Mouse (Mus musculus) MEL (cell line): ENCODE measurements at regions not wholly inside any gene's neighbourhood (a gene's known extent, or its start where the extent isn't known, plus 50 kb on each side); places are given as distances from the start of the nearest gene placed in this dataset.

Experiments used
- DNase-seq: peaks from one replicate; pipeline ENCODE4 v3.0.0; 2011; ENCODE audit warnings: low read depth, low spot score
- H3K27ac ChIP-seq: 2 replicates; pipeline ENCODE4 v1.5.1; 2012; ENCODE audit warnings: low read depth, mild to moderate bottlenecking, control low read depth, low read length, moderate library complexity; ENCODE audit not compliant: control insufficient read depth
- H3K27me3 ChIP-seq, 2 experiments: fragments of 150-350 bp in 1 of 2; sonication (generic) in 1 of 2; 2 replicates each; pipeline ENCODE4 v1.6.1; 2012; ENCODE audit warnings: low read length in 2 of 2, mild to moderate bottlenecking in 2 of 2, improper control_type of control experiment in 1 of 2, moderate library complexity in 1 of 2; ENCODE audit not compliant: insufficient read depth in 2 of 2, control insufficient read depth in 1 of 2
- H3K36me3 ChIP-seq, 2 experiments: 2 replicates each; pipeline ENCODE4 v1.6.1; 2012 to 2014; ENCODE audit warnings: low read length in 2 of 2, improper control_type of control experiment in 1 of 2, inconsistent platforms in 1 of 2, mild to moderate bottlenecking in 1 of 2; ENCODE audit not compliant: insufficient read depth in 2 of 2, control insufficient read depth in 1 of 2
- H3K4me1 ChIP-seq, 2 experiments: fragments of 150-350 bp in 1 of 2; sonication (generic) in 1 of 2; 2 replicates each; pipeline ENCODE4 v1.6.1; 2012; ENCODE audit warnings: low read length in 2 of 2, improper control_type of control experiment in 1 of 2, mild to moderate bottlenecking in 1 of 2; ENCODE audit not compliant: insufficient read depth in 2 of 2, control insufficient read depth in 1 of 2
- H3K4me3 ChIP-seq, 2 experiments: fragments of 150-350 bp in 1 of 2; sonication (generic) in 1 of 2; 2 replicates each; pipeline ENCODE4 v1.5.1; 2012; ENCODE audit warnings: low read depth in 2 of 2, low read length in 2 of 2, mild to moderate bottlenecking in 2 of 2, moderate library complexity in 2 of 2, control low read depth in 1 of 2, improper control_type of control experiment in 1 of 2; ENCODE audit not compliant: control insufficient read depth in 1 of 2, insufficient read depth in 1 of 2
- H3K79me2 ChIP-seq: 2 replicates; pipeline ENCODE4 v1.6.1; 2012; ENCODE audit warnings: mild to moderate bottlenecking, low read length, moderate library complexity; ENCODE audit not compliant: control insufficient read depth, poor library complexity, insufficient read depth
- H3K9ac ChIP-seq: 2 replicates; pipeline ENCODE4 v1.6.1; 2012; ENCODE audit warnings: low read depth, mild to moderate bottlenecking, control low read depth, low read length, moderate library complexity; ENCODE audit not compliant: control insufficient read depth, poor library complexity, severe bottlenecking
- H3K9me3 ChIP-seq: fragments of 150-350 bp; sonication (generic); replicated peaks from 2 replicates; pipeline ENCODE4 v1.6.1; 2012; ENCODE audit warnings: mild to moderate bottlenecking, low read length, improper control_type of control experiment, moderate library complexity; ENCODE audit not compliant: insufficient read depth
- CHD1 ChIP-seq: IDR thresholded peaks from 2 replicates; pipeline ENCODE4 v1.6.1; 2012; ENCODE audit warnings: low read depth, mild to moderate bottlenecking, inconsistent platforms, low read length, improper control_type of control experiment
- EP300 ChIP-seq, 2 experiments: IDR thresholded peaks; 2 replicates each; pipeline ENCODE4 v1.6.1; 2011; ENCODE audit warnings: improper control_type of control experiment in 2 of 2, low read length in 2 of 2, low read depth in 1 of 2, mild to moderate bottlenecking in 1 of 2
- KAT2A ChIP-seq: conservative IDR thresholded peaks from 2 replicates; pipeline ENCODE4 v1.6.1; 2012; ENCODE audit warnings: low read depth, low read length, improper control_type of control experiment, inconsistent platforms
- MAX ChIP-seq: IDR thresholded peaks from 2 replicates; pipeline ENCODE4 v1.6.1; 2011; ENCODE audit warnings: low read length, improper control_type of control experiment
- MEF2A ChIP-seq: IDR thresholded peaks from 2 replicates; pipeline ENCODE4 v1.6.1; 2014; ENCODE audit warnings: low read depth, mild to moderate bottlenecking, inconsistent platforms, low read length, improper control_type of control experiment; ENCODE audit not compliant: poor library complexity, insufficient replicate concordance, severe bottlenecking; ENCODE audit errors: extremely low read depth
- MYB ChIP-seq: IDR thresholded peaks from 2 replicates; pipeline ENCODE4 v1.6.1; 2011; ENCODE audit warnings: mild to moderate bottlenecking, low read depth, low read length, improper control_type of control experiment
- NRF1 ChIP-seq: IDR thresholded peaks from 2 replicates; pipeline ENCODE4 v1.6.1; 2014; ENCODE audit warnings: low read depth, mild to moderate bottlenecking, inconsistent platforms, low read length, improper control_type of control experiment, moderate library complexity; ENCODE audit not compliant: poor library complexity, insufficient read depth, severe bottlenecking
- POLR2A ChIP-seq, 2 experiments: IDR thresholded peaks; 2 replicates each; pipeline ENCODE4 v1.6.1; 2011 to 2012; ENCODE audit warnings: low read length in 2 of 2, mild to moderate bottlenecking in 2 of 2, control low read depth in 1 of 2, improper control_type of control experiment in 1 of 2, low read depth in 1 of 2, moderate library complexity in 1 of 2; ENCODE audit not compliant: control insufficient read depth in 1 of 2, insufficient read depth in 1 of 2, poor library complexity in 1 of 2
- POLR2AphosphoS2 ChIP-seq: IDR thresholded peaks from 2 replicates; pipeline ENCODE4 v1.6.1; 2011; ENCODE audit warnings: low read length, improper control_type of control experiment
- POLR2AphosphoS5 ChIP-seq: IDR thresholded peaks from 2 replicates; pipeline ENCODE4 v1.6.1; 2012; ENCODE audit warnings: low read depth, borderline replicate concordance, mild to moderate bottlenecking, inconsistent platforms, low read length, moderate library complexity, mixed read lengths
- RAD21 ChIP-seq: IDR thresholded peaks from 2 replicates; pipeline ENCODE4 v1.6.1; 2011; ENCODE audit warnings: mild to moderate bottlenecking, low read depth, low read length, improper control_type of control experiment
- RCOR1 ChIP-seq: IDR thresholded peaks from 2 replicates; pipeline ENCODE4 v1.6.1; 2012; ENCODE audit warnings: low read depth, mild to moderate bottlenecking, inconsistent platforms, low read length, improper control_type of control experiment
- SMC3 ChIP-seq: IDR thresholded peaks from 2 replicates; pipeline ENCODE4 v1.6.1; 2011; ENCODE audit warnings: low read depth, low read length, improper control_type of control experiment
- TAL1 ChIP-seq: IDR thresholded peaks from 2 replicates; pipeline ENCODE4 v1.6.1; 2012; ENCODE audit warnings: mild to moderate bottlenecking, inconsistent platforms, low read length, moderate library complexity, mixed read lengths
- TBP ChIP-seq: IDR thresholded peaks from 2 replicates; pipeline ENCODE4 v1.8.0; 2011; ENCODE audit warnings: low read depth, low read length, improper control_type of control experiment
- USF1 ChIP-seq: IDR thresholded peaks from 2 replicates; pipeline ENCODE4 v1.6.1; 2014; ENCODE audit warnings: low read depth, mild to moderate bottlenecking, inconsistent platforms, low read length, improper control_type of control experiment, moderate library complexity
- ZC3H11A ChIP-seq: IDR thresholded peaks from 2 replicates; pipeline ENCODE4 v1.6.1; 2012; ENCODE audit warnings: low read depth, mild to moderate bottlenecking, inconsistent platforms, low read length, improper control_type of control experiment
- ZKSCAN1 ChIP-seq: IDR thresholded peaks from 2 replicates; pipeline ENCODE4 v1.6.1; 2012; ENCODE audit warnings: low read depth, mild to moderate bottlenecking, inconsistent platforms, low read length, improper control_type of control experiment, moderate library complexity

- H3K79me2 ChIP-seq, result no peaks in the 10 kb centered on the region
- no peaks in the 10 kb centered on the region for H3K27me3 ChIP-seq
- DNase-seq, result no peak
- H3K4me1 ChIP-seq, result no peaks in the 10 kb centered on the region
- no peak for TF ChIP-seq USF1
- no peak for TF ChIP-seq POLR2AphosphoS5
- TF ChIP-seq RCOR1, result no peak
- TF ChIP-seq KAT2A, result no peak
- no peak for TF ChIP-seq RAD21
- TF ChIP-seq ZC3H11A, result no peak
- TF ChIP-seq MEF2A, result no peak
- no peak for TF ChIP-seq EP300 (IDR thresholded peaks at IDR 0.05; ENCODE audit: low read depth in 1 of 2, low read length in 2 of 2)
- no peak for TF ChIP-seq NRF1
- no peak for TF ChIP-seq ZKSCAN1
- no peak for TF ChIP-seq SMC3
- TF ChIP-seq MYB, result no peak
- TF ChIP-seq TAL1, result no peak
- no peak for TF ChIP-seq POLR2A (IDR thresholded peaks at IDR 0.05; ENCODE audit: control insufficient read depth in 1 of 2, insufficient read depth in 1 of 2, low read depth in 1 of 2, low read length in 2 of 2, poor library complexity in 1 of 2)
- no peak for TF ChIP-seq CHD1
- TF ChIP-seq TBP, result no peak
- no peak for TF ChIP-seq POLR2AphosphoS2
- TF ChIP-seq MAX, result no peak
- H3K27ac ChIP-seq, result no peak overlapping the region
- H3K9me3 ChIP-seq, result no peaks in the 10 kb centered on the region
- no peak overlapping the region for H3K4me3 ChIP-seq
- no peak overlapping the region for H3K9ac ChIP-seq
- H3K36me3 ChIP-seq, result no peaks in the 10 kb centered on the region
Observed at GRCm38 (mm10) chr3:39276897-39277296, 390.2 kb downstream of the Fat4 start.

GRCm38 (mm10) chr3:39277310-39277709 is 390.6 kb downstream of the Fat4 start:
- Histone ChIP-seq H3K4me1 (no peaks in the 10 kb centered on the region), H3K9me3 (no peaks in the 10 kb centered on the region), H3K4me3 (no peak overlapping the region), H3K27ac (no peak overlapping the region), H3K36me3 (no peaks in the 10 kb centered on the region), H3K9ac (no peak overlapping the region), H3K27me3 (no peaks in the 10 kb centered on the region), H3K79me2 (no peaks in the 10 kb centered on the region)
- no peak for TF ChIP-seq RAD21
- no peak for TF ChIP-seq USF1
- no peak for DNase-seq
